Mouse (Mus musculus): ENCODE measurements at regions not wholly inside any gene's neighbourhood (a gene's known extent, or its start where the extent isn't known, plus 50 kb on each side); places are given as distances from the start of the nearest gene placed in this dataset.

DNA sequence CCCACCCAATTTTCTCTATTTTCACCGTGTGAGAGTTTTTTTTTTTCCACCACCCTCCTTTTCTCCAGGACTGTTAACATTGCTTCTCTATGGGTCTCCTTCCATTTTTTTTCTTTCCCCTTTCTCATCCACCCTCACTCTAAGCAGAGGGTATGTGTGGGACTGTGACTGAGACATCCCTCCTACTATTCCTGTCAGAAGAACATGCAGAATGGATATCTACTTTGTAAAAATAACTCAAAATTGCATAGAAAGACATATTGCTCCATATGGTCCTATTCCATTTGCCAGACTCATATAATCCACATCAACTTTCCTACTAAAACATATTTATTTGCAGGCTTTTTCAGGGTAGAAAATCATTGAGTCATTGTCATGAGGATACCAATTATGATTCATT lies 135.3 kb upstream of the Pabpc4l start:
- DNase-seq: no peak

DNA sequence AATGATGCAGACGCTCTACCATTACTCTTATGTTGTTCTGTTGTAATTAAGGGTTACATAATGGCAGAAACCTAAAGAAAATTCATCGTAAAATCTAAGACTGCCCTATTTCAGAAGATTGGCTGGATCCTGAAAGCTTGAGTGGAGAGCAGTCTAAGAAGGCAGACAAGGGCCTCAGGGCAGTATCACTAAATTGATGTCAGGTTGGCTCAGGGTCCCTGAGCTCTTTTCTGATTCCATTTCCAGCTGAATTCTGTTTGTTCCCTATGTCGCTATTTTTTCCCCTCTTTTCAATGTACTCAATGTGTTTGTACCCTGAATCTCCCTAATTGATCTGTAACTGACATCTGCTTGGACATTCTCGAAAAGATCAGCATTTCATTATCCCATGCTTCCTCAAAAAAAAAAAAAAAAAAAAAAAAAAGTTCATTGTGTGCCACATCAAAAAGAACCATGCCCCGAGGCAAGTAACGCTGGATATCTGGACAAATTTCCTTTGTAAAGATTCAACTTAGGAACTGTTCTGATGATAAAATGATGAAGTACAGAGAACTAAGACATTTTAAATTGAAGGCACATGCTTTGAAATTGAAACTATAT lies 118.7 kb upstream of the Pabpc4l start:
- DNase-seq: peak in 1 of 2 experiments; percentile 1

GRCm38 (mm10) chr3:46553590-46553989 lies 105.6 kb upstream of the Pabpc4l start:
- no peak for DNase-seq

DNA sequence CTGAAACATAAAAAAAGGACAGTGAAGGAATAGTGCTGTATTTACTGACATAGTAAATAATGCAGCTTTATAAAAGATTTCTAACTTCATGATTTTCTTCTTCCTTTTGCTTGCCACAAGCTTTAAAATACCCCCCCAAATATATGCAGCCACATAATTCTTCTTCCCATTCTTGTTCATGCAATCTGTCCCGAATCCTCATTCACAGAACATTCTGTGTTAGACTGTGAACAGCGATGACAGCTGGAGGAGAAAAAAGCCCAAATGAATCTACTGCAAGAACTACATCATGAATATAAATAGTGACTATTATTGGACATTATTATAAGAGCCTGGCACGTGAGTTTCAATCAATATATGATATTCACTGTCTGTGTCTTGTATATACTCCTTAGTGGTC lies 90.6 kb upstream of the Pabpc4l start:
- no peak for DNase-seq

- DNase-seq: no peak
Measured at GRCm38 (mm10) chr3:46511157-46511556, 63.1 kb upstream of the Pabpc4l start.

GRCm38 (mm10) chr3:46503713-46504112 lies 55.7 kb upstream of the Pabpc4l start:
- no peak for DNase-seq
